Mouse (Mus musculus) kidney, postnatal 36 days (tissue): ENCODE results near the gene Gm27021.

ENCODE experiments used
- DNase-seq, 2 experiments: peaks; one replicate each; pipeline ENCODE4 v3.0.0; 2021 to 2022; ENCODE audit warnings: mixed read lengths in 2 of 2

Gene Gm27021

GRCm38 (mm10) chr8:120667561-120668373 lies at the start of gene Gm27021, which contains the start of gene Cox4i1:
Gene Gm27021 (minus strand): TSS chr8:120668079.
Gene Cox4i1 (plus strand): TSS chr8:120668222.
- DNase-seq: peak; percentile 95 to 98

DNA sequence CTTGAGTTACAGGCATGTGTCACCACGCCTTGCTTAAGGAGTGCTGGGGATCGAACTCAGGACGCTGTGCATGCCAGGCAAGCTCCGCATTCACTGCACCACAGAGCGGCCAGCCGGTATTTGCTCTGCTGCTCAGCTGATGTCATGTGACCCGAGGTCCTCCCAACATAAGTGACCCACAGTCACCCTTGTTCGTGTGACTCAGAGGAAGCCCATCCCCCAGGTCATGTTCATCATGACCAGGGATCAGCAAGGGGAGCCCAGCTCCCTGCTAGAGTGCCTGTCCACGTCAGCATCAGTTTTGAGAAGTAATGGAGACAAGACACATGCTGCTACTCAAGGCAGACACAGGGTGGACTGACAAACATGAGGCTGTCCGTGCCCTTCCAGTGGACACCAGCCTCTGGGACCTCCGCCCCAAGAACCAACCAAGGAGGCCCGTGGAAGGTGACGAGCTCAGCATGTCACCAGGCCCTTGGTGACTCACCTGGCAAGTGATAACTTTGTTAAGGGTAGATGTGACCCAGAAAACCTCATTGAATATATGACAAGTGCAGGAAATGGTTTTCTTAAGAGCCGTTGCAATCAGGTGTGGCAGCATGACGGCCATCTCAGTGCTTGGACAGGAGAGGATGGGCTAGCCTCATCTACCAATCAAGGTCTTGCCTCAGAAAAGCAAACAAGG lies 48.3 kb upstream of the Gm27021 start:
- DNase-seq: no peak

DNA sequence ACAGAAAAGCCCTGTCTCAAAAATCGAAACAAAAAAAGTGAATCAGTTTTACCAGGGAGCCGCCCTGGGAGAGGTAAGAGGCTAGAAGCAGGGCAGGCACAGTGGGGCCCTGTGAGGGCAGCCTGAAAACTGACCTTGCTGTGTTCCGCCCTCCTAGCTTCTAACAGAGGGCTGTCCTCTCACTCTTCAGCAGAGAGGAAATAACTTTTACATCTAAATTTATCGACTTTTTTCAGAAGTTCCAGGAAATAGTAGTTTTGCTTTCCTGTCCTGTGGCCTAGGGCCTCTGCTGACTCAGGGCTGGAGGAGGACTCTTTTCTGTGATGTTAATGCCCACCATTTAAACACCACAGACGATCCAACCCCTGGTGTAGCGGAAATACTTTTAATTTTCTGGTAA lies 47.3 kb upstream of the Gm27021 start:
- DNase-seq: peak in 1 of 2 experiments; percentile 27

- no peak for DNase-seq
Measured at GRCm38 (mm10) chr8:120709176-120709575, 41.3 kb upstream of the Gm27021 start.

GRCm38 (mm10) chr8:120706193-120706592 lies 38.3 kb upstream of the Gm27021 start:
- DNase-seq: no peak

DNA sequence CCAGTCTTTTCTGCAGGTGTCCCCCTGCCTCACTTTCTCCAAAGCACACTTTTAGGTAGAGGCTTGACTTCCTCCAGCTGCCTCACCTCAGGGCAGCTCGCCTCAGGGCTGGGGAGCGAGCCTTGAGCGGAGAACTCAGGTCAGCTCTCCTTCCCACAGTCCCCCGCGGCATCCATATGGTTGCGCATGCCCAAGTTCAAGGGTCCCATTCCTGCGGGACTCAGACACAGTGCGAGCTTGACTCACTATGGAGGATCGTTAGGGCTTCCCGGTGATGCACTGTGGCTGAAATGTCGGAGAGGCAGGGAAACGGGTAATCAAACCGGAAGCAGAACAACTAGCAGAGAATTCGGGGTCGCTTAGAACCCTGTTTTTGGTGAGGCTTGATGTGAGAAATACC lies 37.3 kb upstream of the Gm27021 start:
- DNase-seq: no peak

DNA sequence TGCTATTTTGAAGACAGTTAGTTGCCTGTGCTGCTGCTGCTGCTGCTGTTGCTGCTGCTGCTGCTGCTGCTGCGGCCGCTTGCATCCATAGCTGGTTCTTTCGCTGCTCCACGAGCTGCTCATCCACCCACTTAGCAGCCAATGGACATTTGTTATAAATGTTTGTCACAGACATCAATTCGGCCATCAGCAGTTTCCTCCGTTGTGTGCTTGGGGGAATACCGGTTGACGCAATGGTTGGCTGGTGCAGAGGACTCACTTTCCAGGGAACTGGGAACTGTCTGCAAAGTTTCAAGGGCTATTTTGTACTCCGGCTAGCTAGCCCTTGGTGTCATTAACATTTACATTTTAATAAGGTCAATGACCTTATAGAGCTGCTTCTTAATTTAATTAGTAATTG lies 36.3 kb upstream of the Gm27021 start:
- no peak for DNase-seq

GRCm38 (mm10) chr8:120701758-120702465 lies 34.0 kb upstream of the Gm27021 start:
- DNase-seq: no peak

DNA sequence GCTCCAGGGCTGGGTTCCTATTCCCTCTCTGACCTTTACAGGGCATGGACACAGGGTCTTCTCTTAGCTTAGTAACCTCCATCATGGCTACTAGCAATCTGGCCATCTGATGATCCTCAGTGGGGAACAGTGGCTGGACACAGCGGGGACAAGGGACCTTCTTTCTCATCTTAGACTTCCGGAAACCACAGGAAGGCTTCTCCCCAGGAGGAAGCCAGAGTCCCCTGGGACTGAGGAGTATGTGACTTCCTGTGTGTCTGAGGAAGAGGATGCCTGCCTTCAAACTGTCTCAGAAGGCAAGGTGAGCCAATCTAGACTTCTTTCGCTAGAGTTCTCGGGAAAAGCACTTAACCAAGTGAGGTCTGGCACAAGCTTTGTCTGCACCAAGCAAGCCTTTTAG lies 32.2 kb upstream of the Gm27021 start:
- no peak for DNase-seq

- no peak for DNase-seq
Measured at GRCm38 (mm10) chr8:120699565-120699964, 31.7 kb upstream of the Gm27021 start.

DNA sequence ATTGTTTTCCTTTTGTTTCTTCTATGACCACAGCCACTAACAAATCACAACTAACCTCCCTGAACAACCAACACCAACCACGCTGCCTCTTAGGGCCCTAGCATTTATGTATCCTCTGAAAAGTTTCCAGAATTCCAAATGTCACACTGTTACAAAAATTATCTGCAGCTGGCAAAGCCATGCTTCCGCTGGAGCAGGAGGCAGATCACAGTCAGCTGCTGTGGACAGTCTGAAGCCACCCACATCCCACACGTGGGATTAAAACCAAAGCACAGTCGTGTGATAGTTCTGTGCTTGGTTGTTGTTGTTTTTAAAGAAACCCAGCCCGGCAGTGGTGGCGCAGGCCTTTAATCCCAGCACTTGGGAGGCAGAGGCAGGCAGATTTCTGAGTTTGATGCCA lies 31.2 kb upstream of the Gm27021 start:
- peak in 1 of 2 experiments; percentile 27 for DNase-seq

- peak in 1 of 2 experiments; percentile 37 for DNase-seq
Measured at GRCm38 (mm10) chr8:120698426-120698825, 30.5 kb upstream of the Gm27021 start.

DNA sequence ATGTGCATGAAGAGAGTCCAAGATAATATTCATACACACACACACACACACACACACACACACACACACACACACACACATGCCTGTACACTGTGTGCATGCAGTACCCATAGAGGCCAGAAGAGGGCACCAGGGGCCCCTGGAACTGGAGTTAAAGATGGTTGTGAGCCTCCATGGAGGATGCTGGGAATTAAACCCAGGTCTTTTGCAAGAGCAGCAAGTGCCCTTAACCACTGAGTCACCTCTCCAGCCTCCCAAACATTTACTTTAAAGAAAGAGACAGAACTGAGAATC lies 30.0 kb upstream of the Gm27021 start:
- peak in 1 of 2 experiments; percentile 59 for DNase-seq

GRCm38 (mm10) chr8:120697154-120697978 lies 29.5 kb upstream of the Gm27021 start:
- peak; percentile 46 to 70 for DNase-seq

DNA sequence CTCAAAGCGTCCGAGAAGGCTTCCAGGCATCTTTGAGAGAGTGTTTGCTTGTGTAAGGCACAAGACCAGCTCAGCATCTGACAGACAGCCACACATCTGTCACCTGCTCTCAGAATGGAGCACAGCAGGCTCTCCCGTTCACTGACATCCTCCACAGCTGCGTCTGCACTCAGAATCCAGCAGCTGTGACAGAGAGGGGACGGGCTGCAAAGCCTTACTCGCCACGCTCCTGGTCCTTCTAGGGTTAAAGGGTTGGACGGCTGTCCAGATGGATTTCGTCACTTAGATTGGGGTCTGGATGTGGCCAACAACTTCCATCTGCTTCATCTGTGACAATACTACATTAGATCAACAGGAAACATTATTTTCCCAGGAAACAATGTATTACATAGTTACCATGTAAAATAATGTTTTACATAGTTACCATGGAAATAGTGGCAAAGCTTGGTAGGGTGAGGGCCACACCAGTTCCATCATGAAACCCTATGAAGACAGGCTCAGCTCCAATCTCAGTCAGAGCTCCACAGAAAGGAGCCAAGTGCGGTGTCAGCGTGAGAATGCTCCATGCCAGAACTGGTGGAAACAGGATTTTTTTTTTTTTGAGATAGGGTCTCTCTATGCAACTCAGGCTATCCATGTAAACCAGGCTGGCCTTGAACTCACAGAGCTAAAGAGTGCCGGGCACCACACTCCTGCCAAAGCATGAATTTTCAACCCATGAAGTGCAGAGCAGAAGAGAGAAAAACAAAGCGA lies 28.7 kb upstream of the Gm27021 start:
- no peak for DNase-seq

DNA sequence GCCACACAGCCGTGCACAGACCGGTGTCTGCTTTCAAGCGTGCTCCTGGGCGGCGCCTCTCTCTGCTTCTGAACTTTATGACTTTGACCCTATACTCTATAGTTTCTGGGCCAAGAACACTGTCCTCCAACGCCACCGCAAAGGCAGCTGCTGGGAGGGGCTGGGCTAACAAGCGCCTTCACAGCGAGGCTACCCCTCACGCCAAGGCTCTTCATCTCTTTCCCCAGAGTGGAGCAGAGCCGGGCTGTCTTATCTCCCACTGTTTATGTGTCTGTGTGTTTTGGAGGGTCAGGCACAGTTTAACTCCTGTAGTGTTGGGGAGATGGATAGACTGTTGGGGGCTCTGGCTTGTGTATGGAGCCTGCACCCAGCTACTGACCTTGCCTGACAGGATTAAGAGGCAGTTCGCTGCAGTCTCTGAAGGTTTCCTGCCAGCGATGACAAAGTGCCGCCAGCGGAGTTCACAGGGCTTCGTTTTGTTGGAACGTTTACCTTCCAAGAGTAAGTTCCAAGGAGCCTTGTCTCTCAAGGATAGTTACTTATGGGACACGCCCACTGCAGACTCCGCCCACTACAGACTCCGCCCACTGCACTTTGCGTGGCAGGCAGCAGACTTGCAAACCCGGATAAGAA lies 26.1 kb upstream of the Gm27021 start:
- peak; percentile 55 to 74 for DNase-seq

GRCm38 (mm10) chr8:120692934-120693333 lies 25.1 kb upstream of the Gm27021 start:
- DNase-seq: peak in 1 of 2 experiments; percentile 29

- DNase-seq: no peak
Measured at GRCm38 (mm10) chr8:120688511-120688910, 20.6 kb upstream of the Gm27021 start.

DNA sequence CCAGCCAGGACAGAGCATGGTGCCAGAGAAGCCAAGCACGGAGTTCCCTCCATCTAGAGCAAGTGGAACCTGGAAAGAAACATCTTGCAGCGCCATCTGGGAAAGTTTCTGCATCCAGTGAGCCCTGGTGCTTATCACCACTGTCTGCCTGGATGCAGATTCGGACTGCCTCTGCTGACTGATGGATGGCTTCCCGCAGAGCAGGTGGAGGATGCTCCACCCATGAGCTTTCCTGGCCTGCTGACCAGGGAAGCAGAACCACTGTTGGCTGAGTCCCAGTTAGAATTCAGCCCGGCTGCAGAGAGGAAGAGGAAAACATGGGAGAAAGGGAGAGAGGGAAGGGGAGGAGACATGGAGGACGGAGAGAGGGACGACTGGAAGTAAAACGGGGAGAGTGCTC lies 19.9 kb upstream of the Gm27021 start:
- DNase-seq: peak; percentile 69 to 73

DNA sequence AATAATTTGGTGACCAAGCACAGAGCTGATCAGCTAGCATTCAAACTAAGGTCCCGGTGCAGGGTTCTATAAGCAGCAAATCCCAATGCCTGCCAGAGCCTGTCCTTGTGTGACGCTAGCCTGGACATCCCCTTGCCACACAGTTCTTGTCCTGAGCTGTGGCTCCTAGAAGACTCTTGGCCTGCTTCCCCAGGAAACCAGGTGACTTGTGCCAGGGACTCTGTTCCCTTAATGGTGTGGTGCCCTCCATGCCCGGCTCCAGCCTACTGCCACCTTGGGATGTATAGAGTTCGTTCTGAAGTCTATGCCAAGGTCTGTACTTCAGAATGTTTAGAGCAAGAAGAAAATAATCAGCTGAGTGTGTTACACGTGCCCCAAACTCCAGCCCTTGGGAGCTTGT lies 18.7 kb upstream of the Gm27021 start:
- no peak for DNase-seq

DNA sequence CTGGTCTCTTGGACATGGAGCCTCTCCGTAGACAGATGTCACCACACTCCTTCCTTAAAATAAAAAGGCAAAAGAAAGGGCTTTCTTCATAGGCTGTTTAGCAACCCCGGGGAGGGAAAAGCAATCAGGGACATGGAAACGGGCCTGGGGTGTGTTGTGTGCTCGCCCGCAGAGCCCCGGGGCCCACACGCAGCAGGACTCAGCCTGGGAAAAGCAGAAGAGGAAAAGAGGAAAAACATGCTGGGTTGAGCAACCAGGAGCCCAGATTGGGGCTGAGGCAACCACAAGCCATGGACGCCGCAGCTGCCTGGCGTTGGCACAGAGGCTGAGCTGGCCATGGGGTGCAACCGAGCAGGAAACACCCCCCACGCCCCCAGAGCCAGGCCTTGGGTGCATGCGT lies 18.2 kb upstream of the Gm27021 start:
- no peak for DNase-seq
